Mouse (Mus musculus) ES-E14 (cell line): ENCODE results near the gene Gm42420.

Experiments
- CHD2 ChIP-seq: IDR thresholded peaks from 2 replicates; pipeline ENCODE4 v1.6.1; 2014; ENCODE audit warnings: mild to moderate bottlenecking, low read depth, low read length, inconsistent platforms
- MAFK ChIP-seq: IDR thresholded peaks from 2 replicates; pipeline ENCODE4 v1.6.1; 2014; ENCODE audit warnings: mild to moderate bottlenecking, low read depth, low read length, inconsistent platforms; ENCODE audit not compliant: insufficient read depth

- TF ChIP-seq MAFK (no peak), CHD2 (no peak)
These were observed 27.8 kb upstream of the Gm42420 start, which contains the start of gene Dennd2a for GRCm38 (mm10) chr6:39557723-39558261.
